In the genomic region with DNA sequence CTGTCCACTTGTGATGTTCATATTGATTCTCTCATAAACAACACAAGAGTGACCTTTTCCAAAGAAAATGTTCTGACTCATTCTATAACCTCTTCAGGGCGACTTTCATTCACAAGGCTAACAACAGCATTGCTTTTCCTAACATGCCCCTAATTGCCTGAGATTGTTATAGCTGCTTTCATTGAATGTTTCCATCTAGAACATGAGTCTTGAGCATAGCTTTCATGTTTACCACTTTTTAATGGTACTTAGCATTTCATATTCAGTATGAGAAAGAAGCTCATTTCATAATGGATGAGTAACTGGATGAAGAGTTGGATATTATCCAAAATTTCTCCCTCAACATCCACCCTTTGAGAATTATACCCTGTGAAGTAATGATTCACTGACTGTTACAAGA, we compare ENCODE assay signal across 26 mouse cellular contexts.
"Had no signal": no experiment of that assay in that cellular context is flagged by ENCODE, and none has a peak within 500 bp of the region (broad histone marks: within the 10 kb centered on the region; RNA-seq: fewer than 3 reads in every experiment).

No protein-coding gene starts in this region.

- H3K9me3 ChIP-seq: heart, embryonic 13.5 days; heart, embryonic 15.5 days; hindbrain, embryonic 10.5 days; hindbrain, embryonic 13.5 days; hindbrain, embryonic 15.5 days; limb, embryonic 10.5 days; limb, embryonic 12.5 days; liver, embryonic 13.5 days; liver, embryonic 15.5 days had no signal

- H3K4me3 ChIP-seq: heart, embryonic 13.5 days; heart, embryonic 15.5 days; hindbrain, embryonic 10.5 days; hindbrain, embryonic 13.5 days; hindbrain, embryonic 15.5 days; layer of hippocampus, adult 2 months; left cerebral cortex, adult 2 months; limb, embryonic 10.5 days; limb, embryonic 12.5 days; liver, embryonic 13.5 days; liver, embryonic 15.5 days had no signal

- H3K4me1 ChIP-seq: heart, embryonic 13.5 days; hindbrain, embryonic 13.5 days; hindbrain, embryonic 15.5 days; limb, embryonic 12.5 days; liver, embryonic 13.5 days; liver, embryonic 15.5 days had no signal

- H3K9ac ChIP-seq: heart, embryonic 13.5 days; heart, embryonic 15.5 days; hindbrain, embryonic 13.5 days; hindbrain, embryonic 15.5 days; limb, embryonic 12.5 days; liver, embryonic 13.5 days; liver, embryonic 15.5 days had no signal

- ATAC-seq: hindbrain, postnatal 0 days; intestine, embryonic 16.5 days had no signal

- H3K27me3 ChIP-seq: heart, embryonic 13.5 days; heart, embryonic 15.5 days; hindbrain, embryonic 13.5 days; hindbrain, embryonic 15.5 days; limb, embryonic 12.5 days; liver, embryonic 13.5 days; liver, embryonic 15.5 days had no signal

- DNase-seq: gastrocnemius, postnatal 14 days; gastrocnemius, postnatal 36 days; heart, adult 18-20 months; heart, postnatal 4 days; kidney, adult 11 months; kidney, adult 2 months; kidney, adult 9 months; kidney, postnatal 10 days; kidney, postnatal 25 days; kidney, postnatal 4 days; liver; liver, embryonic 13.5 days had no signal

- H3K27ac ChIP-seq: heart, embryonic 13.5 days; heart, embryonic 15.5 days; hindbrain, embryonic 10.5 days; hindbrain, embryonic 13.5 days; hindbrain, embryonic 15.5 days; hindbrain, postnatal 0 days; layer of hippocampus, adult 2 months; left cerebral cortex, adult 2 months; limb, embryonic 10.5 days; limb, embryonic 12.5 days; liver, embryonic 13.5 days; liver, embryonic 15.5 days had no signal

- H3K4me2 ChIP-seq: heart, embryonic 11.5 days; heart, embryonic 13.5 days; heart, embryonic 15.5 days; hindbrain, embryonic 13.5 days; hindbrain, embryonic 15.5 days; limb, embryonic 12.5 days; liver, embryonic 11.5 days; liver, embryonic 13.5 days; liver, embryonic 15.5 days had no signal

- H3K36me3 ChIP-seq: heart, embryonic 13.5 days; heart, embryonic 15.5 days; hindbrain, embryonic 10.5 days; hindbrain, embryonic 13.5 days; hindbrain, embryonic 15.5 days; limb, embryonic 10.5 days; limb, embryonic 12.5 days; liver, embryonic 13.5 days; liver, embryonic 15.5 days had no signal
